Mouse (Mus musculus) cortical plate, adult 2 months (tissue): ENCODE results near the gene Cd79b.
A peak's percentile ranks its signal among the peaks of the same experiment; 100 is the strongest.

Source experiments
- CTCF ChIP-seq: fragments of 200-500 bp; IDR thresholded peaks from 2 replicates; pipeline ENCODE4 v1.5.1; 2011; ENCODE audit warnings: mild to moderate bottlenecking, control low read depth, low read length; ENCODE audit not compliant: insufficient read depth; ENCODE audit errors: extremely low read depth
- POLR2A ChIP-seq: fragments of 200-500 bp; IDR thresholded peaks from 2 replicates; pipeline ENCODE4 v1.6.1; 2011; ENCODE audit warnings: mild to moderate bottlenecking, low read length, control low read depth; ENCODE audit not compliant: insufficient read depth; ENCODE audit errors: extremely low read depth

DNA sequence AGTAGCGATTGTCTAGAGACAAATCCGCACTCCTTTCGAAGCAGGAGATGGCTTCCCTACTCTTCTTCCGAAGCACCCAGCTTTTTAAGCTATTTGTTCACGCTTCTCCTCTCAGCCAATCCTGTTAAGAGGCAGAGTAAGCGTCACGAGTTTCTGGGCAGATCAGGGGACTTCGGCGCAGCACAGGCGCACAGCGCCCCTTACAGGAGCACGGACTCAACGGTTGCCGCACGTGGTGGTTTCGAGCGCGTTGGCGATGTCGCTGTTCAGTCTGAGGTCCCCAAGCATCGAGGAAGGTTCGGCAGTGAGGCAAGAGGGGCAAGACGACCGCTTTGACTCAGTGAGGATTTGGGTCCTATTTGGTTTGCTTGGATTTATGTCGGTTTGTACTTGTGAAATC, 38.1 kb downstream of the Cd79b start, which contains the start of gene Tcam1:
- TF ChIP-seq CTCF (peak; percentile 82), POLR2A (no peak)
